15 mouse cellular contexts compared by ENCODE assay signal in the genomic region with DNA sequence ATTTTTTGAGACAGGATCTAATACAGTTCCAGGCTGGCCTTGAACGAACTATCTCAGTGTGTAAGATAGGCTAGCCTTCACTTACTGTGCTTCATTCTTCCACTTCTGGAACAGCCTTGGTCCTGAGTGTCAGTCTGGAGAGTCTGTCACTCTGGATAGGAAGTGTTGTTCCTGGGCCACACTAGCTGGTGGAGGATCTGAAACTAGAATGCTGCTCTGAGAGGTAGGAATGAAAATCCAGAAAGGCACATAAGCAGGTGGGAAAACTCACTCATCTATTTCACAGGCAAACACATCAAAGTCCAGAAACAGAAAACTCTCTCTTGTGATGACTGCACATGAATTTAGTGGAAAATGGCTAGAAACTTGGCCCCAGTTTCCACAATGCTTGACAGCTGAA. TPM values are rescaled to one million over a fixed set of nuclear protein-coding genes. Genes with fewer than 3 reads are reported as not detected.
DNase-seq lines count a peak whose midpoint lies in the region; ATAC-seq and TF ChIP-seq lines count a peak whose summit lies in the region.
"Had no signal": no experiment of that assay in that cellular context is flagged by ENCODE, and none has a peak within 500 bp of the region (broad histone marks: within the 10 kb centered on the region; RNA-seq: fewer than 3 reads in every experiment).

No protein-coding gene starts in this region.

- H3K4me1 ChIP-seq in hindbrain, embryonic 10.5 days (replicated peaks): peaks cover 30% of the 10 kb centered on the region
- peaks cover 14% of the 10 kb centered on the region for H3K4me1 ChIP-seq in hindbrain, embryonic 16.5 days (ENCODE audit: control insufficient read depth, insufficient read depth, low read depth, low read length)
- H3K4me1 ChIP-seq in neural tube, embryonic 12.5 days: peaks cover 13% of the 10 kb centered on the region
- peaks cover 8% of the 10 kb centered on the region for H3K4me1 ChIP-seq in midbrain, embryonic 11.5 days (ENCODE audit: control insufficient read depth, insufficient read depth, low read length)
- peaks cover 26% of the 10 kb centered on the region for H3K4me1 ChIP-seq in olfactory bulb, adult 2 months (ENCODE audit: control insufficient read depth, insufficient read depth, low read length)

- TF ChIP-seq POLR2A in olfactory bulb, adult 2 months (IDR thresholded peaks at IDR 0.05; ENCODE audit: insufficient read depth, low read depth, low read length): no peak

- H3K27me3 ChIP-seq in hindbrain, embryonic 10.5 days (ENCODE audit: insufficient read depth, poor library complexity, severe bottlenecking): no peaks in the 10 kb centered on the region
- no peaks in the 10 kb centered on the region for H3K27me3 ChIP-seq in hindbrain, embryonic 16.5 days (replicated peaks; ENCODE audit: control insufficient read depth, insufficient read depth, low read length)
- no peaks in the 10 kb centered on the region for H3K27me3 ChIP-seq in neural tube, embryonic 12.5 days (replicated peaks)
- no peaks in the 10 kb centered on the region for H3K27me3 ChIP-seq in midbrain, embryonic 11.5 days (ENCODE audit: control insufficient read depth, insufficient read depth, low read length)

- 91% methylated on average over 1 of the region's 1 CpGs for WGBS in hindbrain, embryonic 10.5 days
- WGBS in hindbrain, embryonic 16.5 days: 93% methylated on average over 1 of the region's 1 CpGs
- WGBS in neural tube, embryonic 12.5 days: 90% methylated on average over 1 of the region's 1 CpGs
- 97% methylated on average over 1 of the region's 1 CpGs for WGBS in midbrain, embryonic 11.5 days
- WGBS in olfactory bulb, adult 2 months: 85% methylated on average over 1 of the region's 1 CpGs

- H3K4me3 ChIP-seq in hindbrain, embryonic 10.5 days: no peak overlapping the region
- no peak overlapping the region for H3K4me3 ChIP-seq in hindbrain, embryonic 16.5 days (ENCODE audit: low read length)
- no peak overlapping the region for H3K4me3 ChIP-seq in neural tube, embryonic 12.5 days
- H3K4me3 ChIP-seq in midbrain, embryonic 11.5 days (ENCODE audit: low read depth, low read length): no peak overlapping the region
- H3K4me3 ChIP-seq in olfactory bulb, adult 2 months (ENCODE audit: insufficient read depth, low read depth, low read length): no peak overlapping the region

- H3K9ac ChIP-seq in hindbrain, embryonic 16.5 days (ENCODE audit: low read depth, low read length): no peak overlapping the region
- H3K9ac ChIP-seq in neural tube, embryonic 12.5 days: no peak overlapping the region
- no peak overlapping the region for H3K9ac ChIP-seq in midbrain, embryonic 11.5 days (ENCODE audit: low read length)

- peaks cover 25% of the 10 kb centered on the region for H3K9me3 ChIP-seq in hindbrain, embryonic 10.5 days
- H3K9me3 ChIP-seq in hindbrain, embryonic 16.5 days (ENCODE audit: control insufficient read depth, low read length): peaks cover 18% of the 10 kb centered on the region
- peaks cover 23% of the 10 kb centered on the region for H3K9me3 ChIP-seq in neural tube, embryonic 12.5 days
- H3K9me3 ChIP-seq in midbrain, embryonic 11.5 days (ENCODE audit: control insufficient read depth, low read length): no peaks in the 10 kb centered on the region; the same call in 1 of the 2 replicates

- TF ChIP-seq CTCF in olfactory bulb, adult 2 months (IDR thresholded peaks at IDR 0.05; ENCODE audit: insufficient read depth, low read depth, low read length): no peak

- H3K4me2 ChIP-seq in hindbrain, embryonic 16.5 days (ENCODE audit: low read length): no peak overlapping the region
- 0 out of 2 replicates have a peak overlapping the region, but pooled peaks have one; percentile 76 for H3K4me2 ChIP-seq in neural tube, embryonic 12.5 days (replicated peaks)
- no peak overlapping the region for H3K4me2 ChIP-seq in midbrain, embryonic 11.5 days

- H3K27ac ChIP-seq in hindbrain, embryonic 10.5 days: 0 out of 2 replicates have a peak overlapping the region, but pooled peaks have one; percentile 96
- no peak overlapping the region; the same call in 1 of the 2 replicates for H3K27ac ChIP-seq in hindbrain, embryonic 16.5 days (ENCODE audit: low read depth, low read length)
- no peak overlapping the region for H3K27ac ChIP-seq in neural tube, embryonic 12.5 days
- H3K27ac ChIP-seq in midbrain, embryonic 11.5 days (ENCODE audit: low read depth, low read length): no peak overlapping the region
- peak overlapping the region; percentile 91; the same call in 1 of the 2 replicates for H3K27ac ChIP-seq in olfactory bulb, adult 2 months (ENCODE audit: insufficient read depth, low read depth, low read length)

- no peak for DNase-seq in hindbrain, embryonic 10.5 days (ENCODE audit: low spot score)
- DNase-seq in neural tube, embryonic 10.5 days (ENCODE audit: extremely low spot score, low spot score): no peak
- peak; percentile 85 for DNase-seq in midbrain, embryonic 11.5 days (ENCODE audit: low spot score, missing footprints)
- no peak for DNase-seq in cerebellum, postnatal 36 days
- DNase-seq in right cerebral cortex, adult 18-20 months: no peak
- DNase-seq: cerebellum, adult 11 months; embryo, embryonic 11 days; gastrocnemius, postnatal 36 days; lung, adult 2 months had no signal

- H3K36me3 ChIP-seq in hindbrain, embryonic 10.5 days: peaks cover 50% of the 10 kb centered on the region
- peaks cover 36% of the 10 kb centered on the region for H3K36me3 ChIP-seq in hindbrain, embryonic 16.5 days (ENCODE audit: control insufficient read depth, insufficient read depth, low read length)
- peaks cover 45% of the 10 kb centered on the region for H3K36me3 ChIP-seq in neural tube, embryonic 12.5 days
- peaks cover 31% of the 10 kb centered on the region for H3K36me3 ChIP-seq in midbrain, embryonic 11.5 days (ENCODE audit: control insufficient read depth, insufficient read depth, low read length)

- ATAC-seq in hindbrain, embryonic 16.5 days: no peak
- no peak for ATAC-seq in neural tube, embryonic 12.5 days (ENCODE audit: low FRiP score, low read depth)
- no peak for ATAC-seq in midbrain, embryonic 11.5 days (ENCODE audit: low FRiP score)

RNA-seq across cellular contexts. Expression of gene Zfp775, which starts 1.3 kb away (rescaled TPM):
- polyA plus RNA-seq in hindbrain, embryonic 10.5 days (2016; fragmentation: Nextera tagmentation; extraction: Ambion mirVana): 10.5 and 12.5 TPM in 2 replicates
- polyA plus RNA-seq in hindbrain, embryonic 16.5 days (2015; fragmentation: Nextera tagmentation; extraction: Ambion mirVana): 11.4 and 13.8 TPM in 2 replicates
- 13.8 TPM in 2 replicates for polyA plus RNA-seq in neural tube, embryonic 12.5 days (2016; fragmentation: Nextera tagmentation; extraction: Ambion mirVana)
- polyA plus RNA-seq in midbrain, embryonic 11.5 days (2014; fragmentation: Nextera tagmentation; extraction: Ambion mirVana): 7.8 and 9.3 TPM in 2 replicates
- not detected in 2 replicates for polyA plus RNA-seq in olfactory bulb, adult 2 months (2012; ENCODE audit: insufficient read depth, insufficient read length, low replicate concordance, missing spikeins)

RNA-seq across cellular contexts. Expression of gene Gm44965, which starts 6.9 kb away (rescaled TPM):
- polyA plus RNA-seq in hindbrain, embryonic 10.5 days (2016; fragmentation: Nextera tagmentation; extraction: Ambion mirVana): 1.2 TPM in 1 of 2 replicates, not detected in the other
- 0.87 TPM in 1 of 2 replicates, not detected in the other for polyA plus RNA-seq in hindbrain, embryonic 16.5 days (2015; fragmentation: Nextera tagmentation; extraction: Ambion mirVana)
- polyA plus RNA-seq in neural tube, embryonic 12.5 days (2016; fragmentation: Nextera tagmentation; extraction: Ambion mirVana): not detected in 2 replicates
- polyA plus RNA-seq in midbrain, embryonic 11.5 days (2014; fragmentation: Nextera tagmentation; extraction: Ambion mirVana): not detected in 2 replicates
- not detected in 2 replicates for polyA plus RNA-seq in olfactory bulb, adult 2 months (2012; ENCODE audit: insufficient read depth, insufficient read length, low replicate concordance, missing spikeins)
- polyA plus RNA-seq: activated CD4-positive, CD25-positive, alpha-beta regulatory T cell, adult 4 months; large intestine, adult 2 months; lung, adult 2 months; testis, adult 2 months had no signal

RNA-seq across cellular contexts. Expression of gene Repin1, which starts 6.9 kb away (rescaled TPM):
- polyA plus RNA-seq in hindbrain, embryonic 10.5 days (2016; fragmentation: Nextera tagmentation; extraction: Ambion mirVana): 55.9 and 57.2 TPM in 2 replicates
- polyA plus RNA-seq in hindbrain, embryonic 16.5 days (2015; fragmentation: Nextera tagmentation; extraction: Ambion mirVana): 41.9 and 45.6 TPM in 2 replicates
- polyA plus RNA-seq in neural tube, embryonic 12.5 days (2016; fragmentation: Nextera tagmentation; extraction: Ambion mirVana): 42.6 and 44.0 TPM in 2 replicates
- polyA plus RNA-seq in midbrain, embryonic 11.5 days (2014; fragmentation: Nextera tagmentation; extraction: Ambion mirVana): 39.9 and 44.1 TPM in 2 replicates
- polyA plus RNA-seq in olfactory bulb, adult 2 months (2012; ENCODE audit: insufficient read depth, insufficient read length, low replicate concordance, missing spikeins): not detected in 2 replicates

RNA-seq across cellular contexts. Expression of gene Gm45021, which starts 11.2 kb away (rescaled TPM):
- not detected in 2 replicates for polyA plus RNA-seq in hindbrain, embryonic 10.5 days (2016; fragmentation: Nextera tagmentation; extraction: Ambion mirVana)
- polyA plus RNA-seq in hindbrain, embryonic 16.5 days (2015; fragmentation: Nextera tagmentation; extraction: Ambion mirVana): not detected in 2 replicates
- not detected in 2 replicates for polyA plus RNA-seq in neural tube, embryonic 12.5 days (2016; fragmentation: Nextera tagmentation; extraction: Ambion mirVana)
- not detected in 2 replicates for polyA plus RNA-seq in midbrain, embryonic 11.5 days (2014; fragmentation: Nextera tagmentation; extraction: Ambion mirVana)
- polyA plus RNA-seq in olfactory bulb, adult 2 months (2012; ENCODE audit: insufficient read depth, insufficient read length, low replicate concordance, missing spikeins): not detected in 2 replicates
- polyA plus RNA-seq: activated CD4-positive, CD25-positive, alpha-beta regulatory T cell, adult 4 months; large intestine, adult 2 months; lung, adult 2 months; testis, adult 2 months had no signal

RNA-seq across cellular contexts. Expression of gene AI854703, which starts 26.0 kb away (rescaled TPM):
- 0.96 and 1.3 TPM in 2 replicates for polyA plus RNA-seq in hindbrain, embryonic 10.5 days (2016; fragmentation: Nextera tagmentation; extraction: Ambion mirVana)
- polyA plus RNA-seq in hindbrain, embryonic 16.5 days (2015; fragmentation: Nextera tagmentation; extraction: Ambion mirVana): 31.7 and 34.3 TPM in 2 replicates
- polyA plus RNA-seq in neural tube, embryonic 12.5 days (2016; fragmentation: Nextera tagmentation; extraction: Ambion mirVana): 4.1 and 4.6 TPM in 2 replicates
- 0.52 and 0.82 TPM in 2 replicates for polyA plus RNA-seq in midbrain, embryonic 11.5 days (2014; fragmentation: Nextera tagmentation; extraction: Ambion mirVana)
- not detected in 2 replicates for polyA plus RNA-seq in olfactory bulb, adult 2 months (2012; ENCODE audit: insufficient read depth, insufficient read length, low replicate concordance, missing spikeins)

Comparison
In these comparisons a context has a peak if more than half of its experiments do, and no peak if none do; other contexts are left out.
1. H3K27ac ChIP-seq: peak in hindbrain, embryonic 10.5 days (single experiment) and olfactory bulb, adult 2 months (single experiment); none in hindbrain, embryonic 16.5 days (single experiment), neural tube, embryonic 12.5 days (single experiment) and midbrain, embryonic 11.5 days (single experiment).